Mouse (Mus musculus) kidney, embryonic 15.5 days (tissue): ENCODE measurements around the gene Ptchd1. TPM values are rescaled to one million over a fixed set of nuclear protein-coding genes. Genes with fewer than 3 reads are reported as not detected.

Source experiments
- ATAC-seq: fragments of 200-750 bp; cut with Nextera tagmentation; replicated peaks from 2 replicates; pipeline ENCODE4 v1.8.0; 2017; ENCODE audit warnings: moderate TSS enrichment; ENCODE audit not compliant: low FRiP score
- H3K27ac ChIP-seq: fragments of 300-500 bp; sonication (generic); 2 replicates; pipeline ENCODE4 v1.5.1; 2015; ENCODE audit warnings: mild to moderate bottlenecking, inconsistent platforms
- H3K27me3 ChIP-seq: fragments of 300-500 bp; sonication (generic); 2 replicates; pipeline ENCODE4 v1.6.1; 2015; ENCODE audit warnings: inconsistent platforms
- H3K36me3 ChIP-seq: fragments of 300-500 bp; sonication (generic); 2 replicates; pipeline ENCODE4 v1.6.1; 2015; ENCODE audit warnings: inconsistent platforms
- H3K4me1 ChIP-seq: fragments of 300-500 bp; sonication (generic); 2 replicates; pipeline ENCODE4 v1.6.1; 2015; ENCODE audit warnings: inconsistent platforms
- H3K4me2 ChIP-seq: fragments of 300-500 bp; sonication (generic); 2 replicates; pipeline ENCODE4 v1.6.1; 2015; ENCODE audit warnings: moderate library complexity, mild to moderate bottlenecking, inconsistent platforms
- H3K4me3 ChIP-seq: fragments of 300-500 bp; sonication (generic); replicated peaks from 2 replicates; pipeline ENCODE4 v1.5.1; 2015; ENCODE audit warnings: mild to moderate bottlenecking, inconsistent platforms
- H3K9ac ChIP-seq: fragments of 300-500 bp; sonication (generic); 2 replicates; pipeline ENCODE4 v1.6.1; 2015; ENCODE audit warnings: mild to moderate bottlenecking, inconsistent platforms
- H3K9me3 ChIP-seq: fragments of 300-500 bp; sonication (generic); replicated peaks from 2 replicates; pipeline ENCODE4 v1.6.1; 2016; ENCODE audit warnings: inconsistent platforms
- WGBS: fragments of 180-500 bp; shearing (Covaris S2); methylation state at CpG from one replicate; pipeline ENCODE4 v1.1.7; 2015; ENCODE audit warnings: mixed read lengths; 5-methylcytosine and 5-hydroxymethylcytosine counted together
- polyA plus RNA-seq: library from polyadenylated mRNA; unstranded; fragments of >200 nt; fragmentation: Nextera tagmentation; extraction: Ambion mirVana; gene quantifications from 2 replicates; pipeline ENCODE4 v1.2.1, GENCODE M21; 2015

The Ptchd1 gene
- polyA plus RNA-seq, 1 experiment from 2014 or later = 1.0 TPM

DNA sequence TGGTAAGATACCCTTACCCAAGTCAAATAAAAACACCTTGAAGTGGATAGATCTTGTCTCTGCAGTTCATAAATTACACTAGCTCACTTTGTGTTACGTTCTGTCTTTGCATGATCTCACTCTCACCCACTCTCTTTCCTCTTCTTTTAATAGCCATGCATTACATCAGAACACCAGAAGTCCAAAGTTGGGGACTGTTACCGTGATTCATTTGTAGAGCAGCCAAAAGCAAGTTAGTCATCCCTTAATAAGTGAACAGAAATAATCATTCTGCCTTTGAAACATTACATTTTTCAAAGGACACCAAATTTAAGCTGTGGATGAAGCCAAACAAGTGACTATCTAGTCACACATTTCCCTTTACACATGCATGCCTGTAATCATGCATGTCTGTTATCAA, 31.1 kb downstream of the Ptchd1 start:
- no peak for ATAC-seq
- Histone ChIP-seq H3K9me3 (no peaks in the 10 kb centered on the region), H3K27me3 (no peaks in the 10 kb centered on the region), H3K27ac (no peak overlapping the region), H3K4me1 (no peaks in the 10 kb centered on the region), H3K4me3 (no peak overlapping the region), H3K36me3 (no peaks in the 10 kb centered on the region), H3K9ac (no peak overlapping the region), H3K4me2 (no peak overlapping the region)
- WGBS = 51% methylated on average over 2 of the region's 2 CpGs

DNA sequence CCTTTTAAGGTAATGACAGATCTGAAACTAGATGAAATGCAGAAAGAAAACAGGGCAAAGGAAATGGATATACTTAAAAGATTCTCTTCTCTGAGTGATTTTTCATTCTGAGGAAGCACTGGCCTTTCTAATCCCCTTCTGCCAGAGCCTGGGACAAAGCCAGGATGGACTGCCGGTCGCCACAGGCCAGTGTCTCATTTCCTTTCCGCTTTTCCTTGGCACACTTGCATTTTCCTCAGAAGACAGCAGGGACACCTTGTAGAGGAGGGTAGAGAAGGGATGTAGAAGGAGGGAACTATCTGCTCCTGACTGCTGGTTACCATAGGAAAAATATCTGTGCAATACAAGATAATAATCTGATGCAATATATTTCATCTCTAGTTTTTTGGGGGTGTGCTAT, 32.1 kb downstream of the Ptchd1 start:
- no peaks in the 10 kb centered on the region for H3K27me3 ChIP-seq
- 77% methylated on average over 3 of the region's 3 CpGs for WGBS
- no peaks in the 10 kb centered on the region for H3K4me1 ChIP-seq
- no peaks in the 10 kb centered on the region for H3K9me3 ChIP-seq
- H3K4me3 ChIP-seq = no peak overlapping the region
- no peak overlapping the region for H3K27ac ChIP-seq
- ATAC-seq = no peak
- no peak overlapping the region for H3K4me2 ChIP-seq
- H3K9ac ChIP-seq = no peak overlapping the region
- no peaks in the 10 kb centered on the region for H3K36me3 ChIP-seq

DNA sequence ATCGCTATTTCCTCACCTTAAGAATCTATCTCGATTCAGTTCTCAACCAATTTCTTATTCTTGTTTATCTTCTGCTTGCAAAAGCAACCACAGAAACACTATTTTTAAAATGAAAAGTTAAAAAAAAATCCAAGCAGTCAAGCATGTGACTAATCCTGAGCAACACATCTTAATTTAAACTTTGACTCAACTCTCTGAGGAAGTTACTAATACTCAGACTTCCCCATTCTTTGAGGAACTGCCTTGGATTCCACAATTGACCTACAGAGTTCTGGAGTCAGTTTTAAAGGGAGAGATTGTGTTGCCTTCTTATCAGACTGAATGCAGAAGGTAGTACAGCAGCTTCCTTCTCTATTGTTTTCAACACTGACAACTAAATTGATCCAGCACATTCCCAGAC, 39.0 kb downstream of the Ptchd1 start:
- no peak for ATAC-seq
- no peaks in the 10 kb centered on the region for H3K4me1 ChIP-seq
- no peak overlapping the region for H3K4me3 ChIP-seq
- H3K4me2 ChIP-seq = no peak overlapping the region
- no peaks in the 10 kb centered on the region for H3K36me3 ChIP-seq
- WGBS = 84% methylated on average over 2 of the region's 2 CpGs
- no peaks in the 10 kb centered on the region for H3K9me3 ChIP-seq
- no peaks in the 10 kb centered on the region for H3K27me3 ChIP-seq
- no peak overlapping the region for H3K9ac ChIP-seq
- no peak overlapping the region for H3K27ac ChIP-seq

DNA sequence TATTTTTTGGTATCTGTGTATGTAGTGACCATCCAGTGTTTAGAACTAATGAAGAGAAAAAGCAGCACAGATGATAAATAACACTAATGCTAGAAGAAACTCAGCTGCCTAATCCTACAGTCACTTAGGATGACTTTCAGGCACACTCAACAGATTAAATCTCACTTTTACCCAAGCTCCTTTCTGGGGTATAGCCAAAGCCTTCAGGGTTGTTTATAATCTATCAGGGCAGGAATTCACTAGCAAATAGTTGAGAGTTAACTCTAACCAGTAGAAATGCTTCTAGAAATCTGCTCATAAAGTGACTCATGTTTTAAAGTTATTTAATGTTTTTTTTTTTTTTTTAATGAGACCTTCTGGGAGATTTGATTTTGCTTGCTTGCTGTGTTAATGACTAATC, 43.8 kb downstream of the Ptchd1 start:
- H3K27me3 ChIP-seq = no peaks in the 10 kb centered on the region
- no peak overlapping the region for H3K4me3 ChIP-seq
- no peak overlapping the region for H3K4me2 ChIP-seq
- H3K4me1 ChIP-seq = no peaks in the 10 kb centered on the region
- H3K9me3 ChIP-seq = no peaks in the 10 kb centered on the region
- H3K36me3 ChIP-seq = no peaks in the 10 kb centered on the region
- H3K27ac ChIP-seq = no peak overlapping the region
- no peak for ATAC-seq
- no peak overlapping the region for H3K9ac ChIP-seq

DNA sequence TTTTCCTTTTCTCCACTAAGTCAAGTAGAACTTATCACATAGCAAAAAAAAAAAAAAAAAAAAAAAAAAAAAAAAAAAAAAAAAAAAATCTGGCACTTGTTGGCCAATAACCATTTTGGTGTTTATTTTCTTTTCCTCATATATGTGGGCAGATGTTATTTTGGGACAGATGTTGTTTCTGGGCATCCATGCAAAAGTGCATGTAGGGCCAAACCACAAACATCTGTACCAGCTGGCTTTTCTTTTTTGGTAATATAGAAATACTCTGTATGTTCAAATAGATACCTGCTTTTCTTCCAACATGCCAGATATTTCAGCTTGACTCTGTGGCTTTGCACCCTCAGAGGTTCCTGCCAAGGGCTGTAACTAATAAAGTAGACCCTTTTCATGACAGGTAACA, 51.2 kb downstream of the Ptchd1 start:
- H3K9ac ChIP-seq = no peak overlapping the region
- no peak overlapping the region for H3K27ac ChIP-seq
- no peak for ATAC-seq
- no peaks in the 10 kb centered on the region for H3K27me3 ChIP-seq
- H3K4me2 ChIP-seq = no peak overlapping the region
- H3K4me3 ChIP-seq = no peak overlapping the region
- no peaks in the 10 kb centered on the region for H3K36me3 ChIP-seq
- no peaks in the 10 kb centered on the region for H3K4me1 ChIP-seq
- no peaks in the 10 kb centered on the region for H3K9me3 ChIP-seq

DNA sequence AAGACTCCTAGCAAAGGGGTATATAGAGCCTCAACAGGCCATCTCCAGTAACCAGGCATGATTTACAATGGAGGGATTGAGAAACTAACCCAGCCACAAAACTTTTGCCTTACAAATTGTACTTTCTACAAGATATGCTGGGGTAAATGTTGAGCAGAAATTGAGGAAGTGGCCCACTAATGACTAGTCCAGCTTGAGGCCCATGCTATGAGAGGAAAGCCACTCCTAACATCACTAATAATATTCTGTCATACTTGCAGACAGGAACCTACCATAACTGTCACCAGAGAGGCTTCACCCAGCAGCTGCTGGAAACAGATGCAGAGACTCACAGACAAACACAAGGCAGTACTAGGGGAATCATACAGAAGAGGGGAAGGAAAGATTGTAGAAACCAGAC, 79.8 kb downstream of the Ptchd1 start:
- no peak overlapping the region for H3K4me3 ChIP-seq
- H3K4me1 ChIP-seq = no peaks in the 10 kb centered on the region
- H3K27ac ChIP-seq = no peak overlapping the region
- no peaks in the 10 kb centered on the region for H3K36me3 ChIP-seq
- no peak overlapping the region for H3K9ac ChIP-seq
- H3K9me3 ChIP-seq = no peaks in the 10 kb centered on the region
- no peak overlapping the region for H3K4me2 ChIP-seq
- ATAC-seq = no peak
- H3K27me3 ChIP-seq = no peaks in the 10 kb centered on the region

Other genes with a start within 250 kb of the Ptchd1 start
- not detected in 2 replicates for gene Gm15155, start 927 bp upstream of the Ptchd1 start, polyA plus RNA-seq